Mouse (Mus musculus): Measurements from ENCODE around the gene Ttc21a. TPM values are rescaled to one million over a fixed set of nuclear protein-coding genes. Genes with fewer than 3 reads are reported as not detected.

The Ttc21a gene
- polyA plus RNA-seq, 1 experiment from 2014 or later, result 0.44 TPM

DNA sequence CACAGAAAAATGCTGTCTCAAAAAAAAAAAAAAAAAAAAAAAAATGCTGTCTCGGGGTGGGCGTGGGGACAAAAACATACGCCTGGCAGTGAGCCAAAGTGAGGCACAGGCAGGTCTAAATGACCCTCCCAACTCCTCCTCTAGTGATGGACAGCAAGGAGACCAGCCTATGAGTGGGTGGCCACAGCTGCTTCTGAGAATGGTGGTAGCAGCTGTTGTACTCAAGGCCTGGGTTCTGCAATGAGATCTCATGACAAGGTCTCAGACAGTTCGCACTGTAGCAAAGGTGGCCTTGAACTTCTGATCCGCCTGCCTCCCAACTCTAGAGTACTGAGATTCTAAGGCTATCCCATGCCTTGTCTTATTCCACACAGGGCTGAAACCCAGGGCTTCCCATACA, 4.0 kb downstream of the Ttc21a start:
- Histone ChIP-seq H3K4me3 (replicated peaks) (no peak overlapping the region), H3K27me3 (no peaks in the 10 kb centered on the region), H3K9me3 (no peaks in the 10 kb centered on the region), H3K36me3 (no peaks in the 10 kb centered on the region), H3K9ac (replicated peaks) (no peak overlapping the region), H3K27ac (no peak overlapping the region), H3K4me2 (no peak overlapping the region), H3K4me1 (replicated peaks) (peaks cover 46% of the 10 kb centered on the region)
- WGBS, result 79% methylated on average over 5 of the region's 5 CpGs
- no peak for ATAC-seq (ENCODE audit: insufficient number of reproducible peaks, insufficient read depth, low FRiP score, low TSS enrichment, low read depth)

DNA sequence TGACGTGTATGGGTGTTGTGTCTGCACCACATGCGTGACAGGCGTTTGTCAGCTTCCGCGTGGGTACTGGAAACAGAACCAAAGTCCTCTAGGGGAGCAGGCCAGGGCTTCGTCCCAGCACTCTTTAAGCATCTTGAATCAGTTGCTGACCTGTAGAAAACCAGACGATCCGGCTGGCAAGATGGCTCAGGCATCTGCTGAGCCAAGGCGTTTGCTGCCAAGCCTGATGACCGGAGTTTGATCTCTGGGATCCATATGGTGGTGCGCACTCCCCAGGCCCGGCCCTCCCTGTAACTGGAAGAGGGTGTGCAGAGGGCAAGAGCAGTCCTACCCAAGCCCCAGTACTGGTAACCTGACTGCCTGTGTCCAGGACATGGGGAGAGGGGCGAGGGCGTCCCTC, 4.5 kb downstream of the Ttc21a start:
- no peak overlapping the region for H3K27ac ChIP-seq
- 78% methylated on average over 14 of the region's 14 CpGs for WGBS
- no peak for ATAC-seq (ENCODE audit: insufficient number of reproducible peaks, insufficient read depth, low FRiP score, low TSS enrichment, low read depth)

DNA sequence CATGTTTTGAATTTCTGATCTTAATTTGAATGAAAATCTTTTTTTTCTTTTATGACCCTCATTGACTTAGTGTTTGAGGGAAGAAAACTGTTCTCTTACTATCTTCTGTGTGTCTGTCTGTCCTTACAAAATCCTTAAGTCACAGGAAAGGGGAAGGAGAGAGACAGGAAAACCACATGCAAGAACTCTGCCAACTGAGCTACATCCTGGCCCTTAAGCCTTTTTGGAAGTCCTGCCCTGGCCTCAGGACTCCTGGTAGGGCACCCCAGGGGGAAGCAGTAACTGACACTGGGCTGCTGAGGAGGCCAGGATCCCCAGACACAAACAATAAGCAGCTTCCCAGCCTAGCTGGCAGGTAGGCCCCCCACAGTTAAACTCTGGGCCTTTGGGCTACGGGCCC, 5.9 kb downstream of the Ttc21a start:
- Histone ChIP-seq H3K4me1 (replicated peaks) (peaks cover 34% of the 10 kb centered on the region), H3K4me2 (no peak overlapping the region), H3K4me3 (replicated peaks) (no peak overlapping the region), H3K27ac (no peak overlapping the region), H3K9ac (replicated peaks) (no peak overlapping the region), H3K27me3 (no peaks in the 10 kb centered on the region), H3K9me3 (no peaks in the 10 kb centered on the region), H3K36me3 (no peaks in the 10 kb centered on the region)
- 82% methylated on average over 1 of the region's 1 CpGs for WGBS
- no peak for ATAC-seq (ENCODE audit: insufficient number of reproducible peaks, insufficient read depth, low FRiP score, low TSS enrichment, low read depth)

More for the DNA sequence above, 4.5 kb downstream of the Ttc21a start:
- Histone ChIP-seq H3K4me1 (replicated peaks) (peaks cover 42% of the 10 kb centered on the region), H3K4me3 (replicated peaks) (no peak overlapping the region), H3K36me3 (no peaks in the 10 kb centered on the region), H3K27me3 (no peaks in the 10 kb centered on the region), H3K4me2 (no peak overlapping the region), H3K9ac (replicated peaks) (no peak overlapping the region), H3K9me3 (no peaks in the 10 kb centered on the region)

DNA sequence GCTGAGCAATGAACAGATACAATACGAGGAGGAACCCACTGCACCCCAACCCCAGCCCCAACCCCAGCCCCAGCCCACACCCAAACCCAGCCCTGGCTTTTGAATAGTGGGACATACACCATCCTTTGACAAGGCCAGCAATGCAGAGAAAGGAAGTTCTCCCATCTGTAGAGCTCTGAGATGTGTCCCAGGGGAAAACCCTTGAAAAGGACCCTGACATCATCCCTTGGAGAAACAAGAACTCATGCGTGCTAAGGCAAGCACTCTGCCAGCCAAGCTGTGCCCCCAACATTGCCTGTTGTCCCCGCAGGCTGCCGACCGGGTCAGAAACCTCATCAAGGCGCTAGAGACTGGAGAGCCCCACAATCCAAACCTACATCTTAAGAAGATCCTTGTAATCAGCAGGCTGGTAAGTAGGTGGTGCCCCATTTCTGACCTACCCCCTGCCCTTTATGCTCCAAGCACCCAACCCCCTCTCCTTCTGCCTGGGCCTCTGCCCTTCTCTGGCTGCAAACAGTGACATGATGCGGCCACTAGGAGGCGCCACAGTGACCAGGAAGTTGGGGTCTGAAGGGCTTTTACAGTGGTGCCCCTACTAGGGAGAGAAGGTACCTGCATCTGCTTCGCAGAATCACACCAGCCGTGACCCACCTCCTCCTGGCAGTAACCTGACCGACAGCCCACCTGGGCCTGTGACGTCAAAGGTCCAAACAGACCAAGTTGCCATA, 7.9 kb downstream of the Ttc21a start:
- Histone ChIP-seq H3K4me3 (replicated peaks) (no peak overlapping the region), H3K9ac (replicated peaks) (no peak overlapping the region), H3K36me3 (no peaks in the 10 kb centered on the region), H3K9me3 (no peaks in the 10 kb centered on the region), H3K27me3 (no peaks in the 10 kb centered on the region), H3K4me2 (no peak overlapping the region), H3K4me1 (replicated peaks) (peaks cover 18% of the 10 kb centered on the region), H3K27ac (no peak overlapping the region)
- 74% methylated on average over 12 of the region's 12 CpGs for WGBS
- no peak for ATAC-seq (ENCODE audit: insufficient number of reproducible peaks, insufficient read depth, low FRiP score, low TSS enrichment, low read depth)

DNA sequence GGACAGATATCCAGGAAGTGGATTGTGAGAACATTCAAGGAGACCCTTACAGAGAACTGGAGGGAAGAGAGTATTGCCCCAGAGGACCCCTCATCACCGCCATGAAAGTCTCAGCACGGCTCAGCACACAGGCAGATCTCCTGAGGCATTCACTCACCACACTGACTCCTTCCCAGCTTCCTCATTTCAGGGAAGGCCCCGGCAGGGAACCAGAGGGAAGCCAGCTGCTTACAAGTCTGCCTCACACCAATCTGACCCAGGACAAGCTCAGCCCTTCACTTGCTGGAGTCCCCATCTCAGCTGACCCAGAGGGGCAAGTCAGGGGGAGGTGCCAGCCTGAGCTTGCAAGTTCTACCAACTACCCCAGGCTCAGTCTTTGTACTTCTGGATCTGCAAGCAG, 11.4 kb downstream of the Ttc21a start:
- Histone ChIP-seq H3K4me1 (replicated peaks) (peaks cover 4% of the 10 kb centered on the region; the same call in 1 of the 2 replicates), H3K9ac (replicated peaks) (no peak overlapping the region; the same call in 1 of the 2 replicates), H3K27me3 (no peaks in the 10 kb centered on the region), H3K9me3 (no peaks in the 10 kb centered on the region), H3K27ac (no peak overlapping the region), H3K4me3 (replicated peaks) (no peak overlapping the region), H3K4me2 (no peak overlapping the region), H3K36me3 (no peaks in the 10 kb centered on the region)
- no peak for ATAC-seq (ENCODE audit: insufficient number of reproducible peaks, insufficient read depth, low FRiP score, low TSS enrichment, low read depth)
- 48% methylated on average over 3 of the region's 3 CpGs for WGBS

DNA sequence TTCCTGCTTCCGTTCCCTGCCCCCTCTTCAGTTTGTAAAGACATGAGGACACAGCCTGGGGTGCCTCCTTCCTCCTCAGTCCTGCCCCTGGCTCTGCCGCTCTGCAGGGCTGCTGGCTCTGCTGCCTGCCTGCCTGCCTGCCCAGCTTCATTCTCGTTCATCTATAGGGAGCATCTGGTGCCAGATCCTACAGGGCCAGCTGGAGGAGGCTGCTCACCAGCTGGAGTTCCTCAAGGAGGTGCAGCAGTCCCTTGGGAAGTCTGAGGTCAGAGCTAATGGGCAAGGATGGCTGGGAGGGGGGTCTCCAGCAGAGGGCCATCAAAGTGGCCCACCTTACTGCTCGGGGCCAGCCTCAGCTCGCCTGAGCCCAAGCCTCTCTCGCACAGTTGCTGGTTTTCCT, 13.0 kb downstream of the Ttc21a start:
- no peaks in the 10 kb centered on the region for H3K36me3 ChIP-seq
- no peak overlapping the region for H3K4me3 ChIP-seq (replicated peaks)
- H3K4me2 ChIP-seq, result no peak overlapping the region
- peaks cover 4% of the 10 kb centered on the region; the same call in 1 of the 2 replicates for H3K4me1 ChIP-seq (replicated peaks)
- ATAC-seq (ENCODE audit: insufficient number of reproducible peaks, insufficient read depth, low FRiP score, low TSS enrichment, low read depth), result no peak
- H3K9me3 ChIP-seq, result no peaks in the 10 kb centered on the region
- no peak overlapping the region for H3K9ac ChIP-seq (replicated peaks)
- H3K27ac ChIP-seq, result no peak overlapping the region
- WGBS, result 42% methylated on average over 6 of the region's 6 CpGs
- H3K27me3 ChIP-seq, result no peaks in the 10 kb centered on the region

DNA sequence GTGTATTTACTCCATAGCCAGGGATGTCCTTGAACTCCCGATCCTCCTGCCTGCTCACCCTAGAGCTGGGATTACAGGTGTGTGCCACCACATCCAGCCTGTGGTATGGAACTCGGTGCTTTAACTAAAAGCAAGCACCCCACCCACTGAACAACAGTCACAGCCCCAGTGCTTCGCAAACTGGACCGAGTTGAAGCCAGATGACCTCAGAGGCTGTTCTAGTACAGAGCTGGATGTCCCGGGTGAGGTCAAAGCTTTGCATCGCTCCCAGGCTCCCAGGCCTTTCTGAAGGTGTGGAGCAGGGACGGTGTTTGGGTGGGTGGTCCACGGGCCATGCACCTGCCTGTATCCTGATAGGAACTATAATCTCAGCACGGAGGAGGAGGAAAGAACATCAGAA, 14.0 kb downstream of the Ttc21a start:
- ATAC-seq (ENCODE audit: insufficient number of reproducible peaks, insufficient read depth, low FRiP score, low TSS enrichment, low read depth), result no peak
- no peak overlapping the region for H3K9ac ChIP-seq (replicated peaks)

DNA sequence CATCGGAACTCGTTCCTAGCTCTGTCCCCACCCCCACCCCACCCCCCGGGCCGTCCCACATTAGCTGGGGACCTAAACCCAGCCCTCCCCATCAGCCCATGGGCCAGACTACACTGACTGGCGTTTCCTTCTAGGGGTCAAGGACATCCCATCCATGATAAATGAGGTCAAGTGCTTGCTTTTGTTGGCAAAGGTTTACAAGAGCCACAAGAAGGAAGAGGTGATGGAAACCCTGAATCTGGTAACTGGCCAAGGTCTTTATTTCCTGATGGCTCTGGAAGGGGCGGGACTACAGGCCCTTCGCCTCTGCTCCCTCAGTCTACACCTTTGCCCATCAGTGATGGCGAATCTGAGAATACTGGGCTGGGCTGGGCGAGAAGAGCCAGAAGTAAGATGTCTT, 21.4 kb downstream of the Ttc21a start:
- Histone ChIP-seq H3K9me3 (no peaks in the 10 kb centered on the region), H3K9ac (replicated peaks) (no peak overlapping the region), H3K4me1 (replicated peaks) (peaks cover 9% of the 10 kb centered on the region), H3K36me3 (no peaks in the 10 kb centered on the region), H3K4me2 (no peak overlapping the region), H3K4me3 (replicated peaks) (no peak overlapping the region), H3K27me3 (peaks cover 17% of the 10 kb centered on the region; the same call in 1 of the 2 replicates), H3K27ac (no peak overlapping the region)
- no peak for ATAC-seq (ENCODE audit: insufficient number of reproducible peaks, insufficient read depth, low FRiP score, low TSS enrichment, low read depth)
- 79% methylated on average over 9 of the region's 9 CpGs for WGBS

More for the DNA sequence above, 14.0 kb downstream of the Ttc21a start:
- no peak overlapping the region for H3K4me3 ChIP-seq (replicated peaks)
- H3K4me2 ChIP-seq, result no peak overlapping the region
- WGBS, result 88% methylated on average over 9 of the region's 9 CpGs
- no peaks in the 10 kb centered on the region for H3K27me3 ChIP-seq
- no peaks in the 10 kb centered on the region for H3K9me3 ChIP-seq
- H3K36me3 ChIP-seq, result no peaks in the 10 kb centered on the region
- H3K4me1 ChIP-seq (replicated peaks), result peaks cover 4% of the 10 kb centered on the region; the same call in 1 of the 2 replicates
- no peak overlapping the region for H3K27ac ChIP-seq

DNA sequence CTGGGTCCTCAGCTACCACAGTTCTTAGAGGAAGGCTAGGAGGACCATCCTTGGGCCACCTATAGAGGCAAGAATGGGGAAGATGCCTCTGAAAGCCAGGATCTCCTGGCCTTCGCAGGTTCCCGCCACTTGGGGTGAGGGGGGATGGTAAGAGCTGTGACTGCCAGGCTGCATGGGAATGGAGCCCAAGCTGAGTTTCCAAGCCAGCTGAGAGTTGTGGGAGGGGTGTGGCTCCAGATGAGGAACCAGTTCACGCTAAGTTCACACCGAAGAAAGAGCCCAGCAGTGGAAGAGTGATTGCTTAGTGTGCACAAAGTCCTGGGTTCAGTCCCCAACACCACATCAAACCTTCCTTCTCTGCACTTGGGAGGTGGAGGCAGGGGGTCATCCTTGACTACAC, 24.8 kb downstream of the Ttc21a start:
- Histone ChIP-seq H3K36me3 (no peaks in the 10 kb centered on the region), H3K4me1 (replicated peaks) (peaks cover 9% of the 10 kb centered on the region), H3K27ac (no peak overlapping the region), H3K9me3 (no peaks in the 10 kb centered on the region), H3K9ac (replicated peaks) (no peak overlapping the region), H3K4me2 (no peak overlapping the region), H3K27me3 (peaks cover 17% of the 10 kb centered on the region; the same call in 1 of the 2 replicates), H3K4me3 (replicated peaks) (no peak overlapping the region)
- 83% methylated on average over 4 of the region's 4 CpGs for WGBS
- ATAC-seq (ENCODE audit: insufficient number of reproducible peaks, insufficient read depth, low FRiP score, low TSS enrichment, low read depth), result no peak

DNA sequence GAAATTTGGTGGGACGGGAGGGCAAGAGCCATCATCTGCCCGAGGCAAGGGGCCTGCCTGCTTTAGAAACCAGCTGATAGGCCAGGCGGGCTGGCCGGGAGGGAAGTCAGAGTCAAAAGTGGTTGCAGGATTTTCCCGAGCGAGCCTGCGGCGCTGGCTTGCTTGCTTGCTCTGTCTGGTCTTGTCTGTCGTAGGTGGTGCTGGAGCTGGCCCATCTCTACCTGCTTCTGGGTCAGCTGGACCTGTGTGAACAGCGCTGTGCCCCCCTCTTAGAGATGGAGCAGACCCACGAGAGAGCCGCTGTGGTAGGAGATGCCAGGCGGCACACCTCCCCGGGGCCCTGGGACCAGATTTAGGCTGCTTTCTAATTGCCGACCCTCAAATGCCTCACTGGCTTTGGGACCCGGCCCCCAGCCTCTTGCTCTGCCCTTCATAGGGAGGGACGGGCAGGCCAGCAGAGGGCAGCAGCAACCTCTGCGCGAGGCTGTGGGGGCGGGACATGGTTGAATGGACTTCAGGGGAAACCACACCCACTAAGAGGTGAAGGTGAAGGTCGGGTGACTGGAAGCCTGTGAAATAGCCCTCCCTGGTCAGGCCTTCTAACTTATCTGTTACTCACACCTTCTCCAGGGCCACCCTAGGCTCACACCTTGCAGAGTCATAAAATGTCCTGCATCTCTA, 25.7 kb downstream of the Ttc21a start:
- peaks cover 9% of the 10 kb centered on the region for H3K4me1 ChIP-seq (replicated peaks)
- H3K4me2 ChIP-seq, result peak overlapping the region; percentile 45
- H3K36me3 ChIP-seq, result no peaks in the 10 kb centered on the region
- H3K27ac ChIP-seq, result no peak overlapping the region
- peaks cover 17% of the 10 kb centered on the region; the same call in 1 of the 2 replicates for H3K27me3 ChIP-seq
- no peak overlapping the region for H3K4me3 ChIP-seq (replicated peaks)
- WGBS, result 10% methylated on average over 21 of the region's 21 CpGs
- ATAC-seq (ENCODE audit: insufficient number of reproducible peaks, insufficient read depth, low FRiP score, low TSS enrichment, low read depth), result no peak
- no peaks in the 10 kb centered on the region for H3K9me3 ChIP-seq
- H3K9ac ChIP-seq (replicated peaks), result no peak overlapping the region; the same call in 1 of the 2 replicates

DNA sequence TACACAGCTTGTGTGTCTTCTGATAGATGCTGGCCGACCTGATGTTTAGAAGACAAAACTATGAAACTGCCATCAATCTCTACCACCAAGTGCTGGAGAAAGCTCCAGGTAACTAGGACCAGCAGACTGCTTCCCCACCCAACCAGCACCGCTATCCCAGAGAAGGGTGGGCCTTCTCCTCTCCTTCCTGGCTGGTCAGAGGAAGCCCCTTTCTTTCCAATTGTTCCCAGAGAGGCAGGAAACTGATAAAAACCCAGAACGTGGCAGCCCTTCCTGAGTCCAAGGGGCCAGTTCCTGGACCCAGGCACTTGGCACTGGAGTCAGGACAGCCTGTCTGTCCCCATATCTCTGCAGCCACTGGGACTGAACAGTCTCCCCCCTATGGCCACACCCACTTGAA, 26.8 kb downstream of the Ttc21a start:
- no peak overlapping the region for H3K27ac ChIP-seq
- no peaks in the 10 kb centered on the region for H3K9me3 ChIP-seq
- no peak overlapping the region for H3K9ac ChIP-seq (replicated peaks)
- no peak overlapping the region for H3K4me3 ChIP-seq (replicated peaks)
- WGBS, result 87% methylated on average over 3 of the region's 3 CpGs
- no peak for ATAC-seq (ENCODE audit: insufficient number of reproducible peaks, insufficient read depth, low FRiP score, low TSS enrichment, low read depth)
- peaks cover 9% of the 10 kb centered on the region for H3K4me1 ChIP-seq (replicated peaks)
- H3K36me3 ChIP-seq, result no peaks in the 10 kb centered on the region
- H3K27me3 ChIP-seq, result peaks cover 17% of the 10 kb centered on the region; the same call in 1 of the 2 replicates
- no peak overlapping the region for H3K4me2 ChIP-seq
